Mouse (Mus musculus) lung, adult 2 months (tissue): ENCODE results near the gene Kdm5a.

Experiments used
- CTCF ChIP-seq: fragments of 200-500 bp; IDR thresholded peaks from 2 replicates; pipeline ENCODE4 v1.5.1; 2011; ENCODE audit warnings: mild to moderate bottlenecking, low read length, control low read depth; ENCODE audit not compliant: insufficient read depth
- POLR2A ChIP-seq: fragments of 200-500 bp; IDR thresholded peaks from 2 replicates; pipeline ENCODE4 v1.6.1; 2011; ENCODE audit warnings: low read depth, mild to moderate bottlenecking, control low read depth, low read length, borderline replicate concordance; ENCODE audit errors: extremely low read depth

GRCm38 (mm10) chr6:120488647-120489046 lies 124.7 kb downstream of the Kdm5a start:
- no peak for TF ChIP-seq CTCF
- TF ChIP-seq POLR2A = no peak
